Mouse (Mus musculus) midbrain, embryonic 14.5 days (tissue): ENCODE measurements around the gene Soat2. TPM values are rescaled to one million over a fixed set of nuclear protein-coding genes. Genes with fewer than 3 reads are reported as not detected.
"Not testable (repeated sequence)": the region's sequence is repeated elsewhere in the genome, so short reads cannot be mapped to it uniquely, and the experiment has no call there.

Experiments used
- ATAC-seq: fragments of 200-750 bp; cut with Nextera tagmentation; 2 replicates; pipeline ENCODE4 v1.8.0; 2017; ENCODE audit warnings: moderate number of reproducible peaks, moderate library complexity; ENCODE audit not compliant: low FRiP score, low TSS enrichment
- DNase-seq: peaks from one replicate; pipeline ENCODE4 v3.0.0-alpha.2; 2015
- H3K27ac ChIP-seq: fragments of 300-500 bp; sonication (generic); replicated peaks from 2 replicates; pipeline ENCODE4 v1.5.1; 2014; ENCODE audit warnings: mild to moderate bottlenecking, low read depth, low read length, moderate library complexity
- H3K27me3 ChIP-seq: fragments of 300-500 bp; sonication (generic); 2 replicates; pipeline ENCODE4 v1.6.1; 2014; ENCODE audit warnings: low read length, control low read depth, mixed read lengths; ENCODE audit not compliant: control insufficient read depth, insufficient read depth
- H3K36me3 ChIP-seq: fragments of 300-500 bp; sonication (generic); 2 replicates; pipeline ENCODE4 v1.6.1; 2014; ENCODE audit warnings: low read length, control low read depth; ENCODE audit not compliant: control insufficient read depth, insufficient read depth
- H3K4me1 ChIP-seq: fragments of 300-500 bp; sonication (generic); 2 replicates; pipeline ENCODE4 v1.6.1; 2014; ENCODE audit warnings: mild to moderate bottlenecking, antibody characterized with exemption, low read length, control low read depth; ENCODE audit not compliant: control insufficient read depth, insufficient read depth
- H3K4me2 ChIP-seq: fragments of 300-500 bp; sonication (generic); 2 replicates; pipeline ENCODE4 v1.6.1; 2014; ENCODE audit warnings: mild to moderate bottlenecking, low read length, moderate library complexity
- H3K4me3 ChIP-seq: fragments of 300-500 bp; sonication (generic); replicated peaks from 2 replicates; pipeline ENCODE4 v1.5.1; 2014; ENCODE audit warnings: low read depth, low read length
- H3K9ac ChIP-seq: fragments of 300-500 bp; sonication (generic); replicated peaks from 2 replicates; pipeline ENCODE4 v1.6.1; 2014; ENCODE audit warnings: mild to moderate bottlenecking, low read length, moderate library complexity
- H3K9me3 ChIP-seq: fragments of 300-500 bp; sonication (generic); 2 replicates; pipeline ENCODE4 v1.6.1; 2016; ENCODE audit warnings: low read length, control low read depth, mixed read lengths; ENCODE audit not compliant: control insufficient read depth
- WGBS: fragments of 180-500 bp; shearing (Covaris S2); extraction: QIAGEN DNeasy Blood & Tissue Kit; methylation state at CpG from one replicate; pipeline ENCODE4 v1.1.7; 2014; 5-methylcytosine and 5-hydroxymethylcytosine counted together
- polyA plus RNA-seq: library from polyadenylated mRNA; unstranded; fragments of >200 nt; fragmentation: Nextera tagmentation; extraction: Ambion mirVana; gene quantifications from 2 replicates; pipeline ENCODE4 v1.2.1, GENCODE M21; 2014

Gene Soat2
- polyA plus RNA-seq, 1 experiment from 2014 or later: not detected

DNA sequence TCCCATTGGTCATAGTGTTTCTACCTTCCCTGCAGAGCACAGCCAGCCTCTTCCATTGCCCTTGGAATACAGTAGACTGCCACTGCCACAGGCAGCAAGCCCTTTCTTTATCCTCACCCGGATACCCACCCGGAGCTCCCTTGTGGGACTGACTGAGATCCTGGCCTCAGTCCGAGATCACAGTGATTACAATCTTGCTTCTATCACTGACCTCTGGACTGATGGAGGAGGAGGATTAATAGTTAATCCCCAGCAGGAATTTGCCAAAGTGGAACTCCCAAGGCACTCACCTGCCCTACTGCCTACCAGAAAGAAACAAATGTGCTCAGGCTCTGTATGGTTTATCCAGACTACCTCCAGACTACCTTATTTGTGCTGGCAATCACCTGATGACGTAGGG is 765 bp upstream of the Soat2 start:
- Histone ChIP-seq H3K9ac (no peak overlapping the region), H3K9me3 (no peaks in the 10 kb centered on the region), H3K27ac (no peak overlapping the region), H3K4me2 (no peak overlapping the region), H3K36me3 (no peaks in the 10 kb centered on the region), H3K4me1 (0 out of 2 replicates have a peak, but pooled peaks cover 3% of the 10 kb centered on the region), H3K27me3 (peaks cover 13% of the 10 kb centered on the region), H3K4me3 (no peak overlapping the region)
- DNase-seq (no peak), ATAC-seq (no peak)
- 71% methylated on average over 4 of the region's 4 CpGs for WGBS

DNA sequence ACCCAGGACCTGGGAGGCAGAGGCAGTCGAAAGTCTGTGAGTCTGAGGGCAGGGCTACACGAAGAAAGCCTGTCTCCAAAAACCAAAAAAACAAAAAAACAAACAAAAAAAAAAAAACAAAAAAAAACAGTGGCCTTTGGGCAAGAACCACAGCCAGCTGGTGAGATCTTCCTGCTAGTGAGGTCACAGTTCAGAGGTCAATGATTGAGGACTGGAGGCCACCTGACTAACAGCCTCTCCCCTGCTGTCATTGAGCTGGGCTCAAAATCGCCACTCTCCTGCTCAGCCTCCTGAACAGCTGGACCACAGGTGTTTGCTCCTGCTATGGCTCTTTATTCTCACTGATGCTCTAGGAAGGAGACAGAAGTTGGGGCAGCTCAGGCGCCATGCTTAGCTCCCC is 2.3 kb downstream of the Soat2 start:
- no peaks in the 10 kb centered on the region for H3K27me3 ChIP-seq
- H3K27ac ChIP-seq: no peak overlapping the region
- H3K4me2 ChIP-seq: no peak overlapping the region
- H3K36me3 ChIP-seq: no peaks in the 10 kb centered on the region
- 30% methylated on average over 4 of the region's 4 CpGs for WGBS
- H3K9me3 ChIP-seq: no peaks in the 10 kb centered on the region
- ATAC-seq (no peak), DNase-seq (no peak)
- no peak overlapping the region for H3K9ac ChIP-seq
- no peak overlapping the region for H3K4me3 ChIP-seq
- H3K4me1 ChIP-seq: peaks cover 6% of the 10 kb centered on the region; the same call in 1 of the 2 replicates

DNA sequence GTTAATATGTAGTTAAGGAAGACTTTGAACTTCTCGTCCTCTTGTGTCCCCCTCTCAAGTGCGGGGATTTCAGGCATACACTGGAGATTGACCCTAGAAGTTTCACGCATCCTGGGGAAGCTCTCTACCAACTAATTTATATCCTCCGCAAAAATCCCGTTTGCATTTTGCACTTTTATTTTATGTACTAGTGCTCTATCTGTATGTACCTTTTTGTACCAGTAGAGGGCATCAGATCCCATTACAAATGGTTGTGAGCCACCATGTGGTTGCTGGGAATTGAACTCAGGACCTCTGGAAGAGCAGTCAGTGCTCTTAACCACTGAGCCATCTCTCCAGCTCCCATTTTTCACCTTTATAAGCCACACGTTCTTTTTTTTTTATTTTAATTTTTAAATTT is 4.7 kb downstream of the Soat2 start:
- not testable (repeated sequence) for H3K4me3 ChIP-seq, H3K27me3 ChIP-seq, H3K27ac ChIP-seq, H3K4me2 ChIP-seq, H3K9ac ChIP-seq, ATAC-seq, H3K36me3 ChIP-seq, H3K9me3 ChIP-seq, DNase-seq, H3K4me1 ChIP-seq
- WGBS: 93% methylated on average over 6 of the region's 6 CpGs

DNA sequence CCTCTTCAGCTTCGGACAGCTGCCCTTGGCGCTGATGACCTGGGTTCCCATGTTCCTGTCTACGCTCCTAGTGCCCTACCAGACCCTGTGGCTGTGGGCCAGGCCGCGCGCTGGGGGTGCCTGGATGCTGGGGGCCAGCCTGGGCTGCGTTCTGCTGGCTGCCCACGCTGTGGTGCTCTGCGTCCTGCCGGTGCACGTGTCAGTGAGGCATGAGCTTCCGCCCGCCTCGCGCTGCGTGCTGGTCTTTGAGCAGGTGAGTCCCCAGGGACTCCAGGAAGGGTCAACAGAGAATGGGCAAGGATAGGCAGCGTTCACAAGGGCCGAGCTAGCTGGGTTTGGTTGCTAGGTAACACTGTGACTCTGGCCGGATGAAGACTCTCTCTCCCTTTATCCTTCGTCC is 6.5 kb downstream of the Soat2 start:
- H3K9me3 ChIP-seq: no peaks in the 10 kb centered on the region
- WGBS: 18% methylated on average over 20 of the region's 20 CpGs
- no peak overlapping the region for H3K4me3 ChIP-seq
- H3K36me3 ChIP-seq: no peaks in the 10 kb centered on the region
- DNase-seq (peak; percentile 66), ATAC-seq (no peak)
- H3K4me2 ChIP-seq: peak overlapping the region; percentile 28; the same call in 1 of the 2 replicates
- H3K9ac ChIP-seq: no peak overlapping the region
- H3K27ac ChIP-seq: peak overlapping the region; percentile 55
- H3K4me1 ChIP-seq: peaks cover 6% of the 10 kb centered on the region; the same call in 1 of the 2 replicates
- no peaks in the 10 kb centered on the region for H3K27me3 ChIP-seq

DNA sequence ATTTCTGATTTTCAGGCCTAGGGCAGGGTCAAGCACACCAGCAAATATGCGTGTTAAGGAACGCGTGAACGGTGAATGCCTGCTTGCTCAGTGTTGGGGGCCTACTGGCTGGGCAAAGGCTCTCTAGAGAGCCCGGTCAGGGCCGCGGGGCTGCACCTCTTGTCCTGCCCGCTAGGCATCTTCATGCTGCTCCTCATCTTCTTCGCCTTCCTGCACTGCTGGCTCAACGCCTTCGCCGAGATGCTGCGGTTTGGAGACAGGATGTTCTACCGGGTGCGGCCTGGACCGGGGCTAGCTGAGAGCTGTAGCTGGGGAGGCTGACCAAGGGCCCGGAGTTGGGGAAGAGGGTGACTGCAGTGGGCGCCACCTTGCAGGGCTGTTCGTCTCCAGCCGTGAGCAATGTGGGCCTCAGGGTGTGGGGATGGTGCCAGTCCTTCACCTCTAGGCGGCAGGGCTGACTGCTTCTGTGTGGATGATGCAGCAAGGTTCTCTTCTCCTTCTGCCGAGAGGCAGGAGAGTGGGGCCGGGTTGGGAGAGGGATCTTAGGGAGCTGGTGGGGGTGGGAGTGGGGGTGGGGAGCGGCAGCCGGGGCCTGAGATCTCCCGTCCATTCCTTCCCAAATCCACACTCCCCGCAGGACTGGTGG is 10.2 kb downstream of the Soat2 start:
- WGBS: 67% methylated on average over 26 of the region's 27 CpGs
- Histone ChIP-seq H3K4me1 (peaks cover 6% of the 10 kb centered on the region; the same call in 1 of the 2 replicates), H3K9ac (no peak overlapping the region), H3K4me2 (no peak overlapping the region), H3K27ac (no peak overlapping the region), H3K4me3 (no peak overlapping the region), H3K9me3 (no peaks in the 10 kb centered on the region), H3K36me3 (no peaks in the 10 kb centered on the region), H3K27me3 (no peaks in the 10 kb centered on the region)
- DNase-seq: no peak
- no peak for ATAC-seq

DNA sequence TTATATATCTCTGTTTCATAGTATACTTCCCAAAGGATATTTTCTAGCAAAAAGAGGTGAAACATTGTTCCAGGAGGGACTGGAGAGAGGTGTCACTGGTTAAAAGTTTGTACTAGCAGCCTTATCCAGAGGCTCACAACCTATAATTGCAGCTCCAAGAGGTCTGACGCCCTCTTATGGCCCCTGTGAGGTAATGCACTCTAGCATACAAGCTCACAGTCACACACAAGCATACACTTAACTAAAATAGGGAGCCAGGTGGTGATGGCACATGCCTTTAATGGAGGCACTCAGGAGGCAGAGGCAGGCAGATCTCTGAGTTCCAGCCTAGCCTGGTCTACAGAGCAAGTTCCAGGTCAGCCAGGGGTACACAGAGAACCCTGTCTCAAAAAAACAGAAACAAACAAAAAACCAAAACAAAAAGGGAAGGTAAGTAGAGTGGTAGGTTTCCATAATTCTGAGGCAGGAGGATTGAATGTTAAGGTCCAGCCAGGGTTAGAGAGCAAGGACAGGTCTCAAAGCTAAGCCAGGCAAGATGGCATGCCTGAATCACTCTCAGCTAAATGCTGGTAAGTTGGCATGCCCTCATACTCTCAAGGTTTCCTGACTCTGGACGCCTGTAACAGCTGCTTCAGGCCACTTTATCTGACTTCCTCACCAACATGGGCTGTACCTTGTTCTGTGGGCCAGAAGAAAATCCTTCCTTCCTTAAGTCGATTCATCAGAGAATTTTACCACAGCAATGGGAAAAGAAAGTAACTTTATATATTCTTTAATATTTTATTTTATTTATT is 13.8 kb downstream of the Soat2 start:
- 62% methylated on average over 3 of the region's 3 CpGs for WGBS
- no peaks in the 10 kb centered on the region for H3K36me3 ChIP-seq

DNA sequence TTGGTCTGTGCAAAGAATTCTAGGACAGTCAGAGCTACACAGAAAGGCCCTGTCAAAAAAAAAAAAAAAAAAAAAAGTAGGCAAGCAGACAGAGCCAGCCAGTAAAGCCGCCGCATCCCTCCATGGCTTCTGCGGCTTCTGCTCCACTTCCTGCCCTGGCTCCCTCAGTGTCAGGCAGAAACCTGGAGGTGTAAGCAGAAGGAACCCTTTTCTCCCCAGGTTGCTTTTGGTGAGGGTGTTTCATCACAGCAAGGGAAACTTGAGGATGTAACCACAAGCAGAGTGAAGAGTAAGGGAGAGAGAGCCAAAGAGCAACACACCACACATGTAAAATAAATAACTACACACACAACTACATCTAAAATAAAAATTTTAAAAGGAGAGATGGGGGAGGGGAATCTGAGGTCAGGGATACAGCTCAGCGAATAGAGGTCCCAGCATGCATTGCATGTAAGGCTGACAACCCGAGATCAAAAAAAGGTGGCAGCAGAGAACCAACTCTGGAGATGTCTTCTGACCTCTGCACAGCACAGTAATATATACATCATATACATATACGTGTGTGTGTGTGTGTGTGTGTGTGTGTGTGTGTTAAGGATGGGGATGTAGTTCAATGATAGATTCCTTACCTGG is 15.3 kb downstream of the Soat2 start:
- ATAC-seq: no peak
- no peaks in the 10 kb centered on the region for H3K36me3 ChIP-seq
- 64% methylated on average over 6 of the region's 6 CpGs for WGBS

More for the DNA sequence above, 13.8 kb downstream of the Soat2 start:
- no peak overlapping the region for H3K9ac ChIP-seq
- no peaks in the 10 kb centered on the region for H3K4me1 ChIP-seq
- H3K4me2 ChIP-seq: no peak overlapping the region
- H3K27ac ChIP-seq: no peak overlapping the region
- no peaks in the 10 kb centered on the region for H3K9me3 ChIP-seq
- no peaks in the 10 kb centered on the region for H3K27me3 ChIP-seq
- DNase-seq: no peak
- no peak for ATAC-seq
- no peak overlapping the region for H3K4me3 ChIP-seq

DNA sequence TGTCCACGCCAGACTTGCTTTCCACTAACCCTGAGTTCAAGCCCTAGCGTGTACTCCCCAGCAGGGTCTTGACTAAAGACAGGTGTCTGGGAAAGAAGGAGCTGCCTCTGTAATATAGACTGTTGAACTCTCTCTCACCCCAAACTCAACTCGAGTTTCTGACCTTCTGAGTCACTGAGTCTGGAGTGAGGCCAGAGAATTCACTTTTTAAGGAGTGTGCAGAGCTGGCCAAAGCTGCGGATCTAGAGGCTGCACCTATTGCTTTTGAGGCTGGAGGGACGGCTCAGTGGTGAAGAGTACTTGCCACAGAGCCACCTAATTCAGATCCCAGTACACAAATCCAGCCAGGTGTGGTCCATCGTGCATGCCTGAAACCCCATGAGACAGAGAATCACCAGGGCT is 17.3 kb downstream of the Soat2 start:
- Histone ChIP-seq H3K9me3 (no peaks in the 10 kb centered on the region), H3K4me3 (no peak overlapping the region), H3K27me3 (no peaks in the 10 kb centered on the region), H3K36me3 (no peaks in the 10 kb centered on the region), H3K27ac (no peak overlapping the region), H3K4me2 (no peak overlapping the region), H3K4me1 (no peaks in the 10 kb centered on the region), H3K9ac (no peak overlapping the region)
- ATAC-seq: no peak
- WGBS: 76% methylated on average over 6 of the region's 6 CpGs
- DNase-seq: no peak

More for the DNA sequence above, 15.3 kb downstream of the Soat2 start:
- H3K4me1 ChIP-seq: no peaks in the 10 kb centered on the region
- no peak for DNase-seq
- H3K4me2 ChIP-seq: no peak overlapping the region
- H3K27ac ChIP-seq: no peak overlapping the region
- no peak overlapping the region for H3K9ac ChIP-seq
- no peaks in the 10 kb centered on the region for H3K27me3 ChIP-seq
- H3K4me3 ChIP-seq: no peak overlapping the region
- H3K9me3 ChIP-seq: no peaks in the 10 kb centered on the region
